Mouse (Mus musculus) midbrain, embryonic 11.5 days (tissue): ENCODE measurements at regions not wholly inside any gene's neighbourhood (a gene's known extent, or its start where the extent isn't known, plus 50 kb on each side); places are given as distances from the start of the nearest gene placed in this dataset.

Source experiments
- ATAC-seq: fragments of 200-750 bp; cut with Nextera tagmentation; 2 replicates; pipeline ENCODE4 v1.8.0; 2017; ENCODE audit warnings: moderate TSS enrichment, moderate library complexity; ENCODE audit not compliant: low FRiP score
- DNase-seq: peaks from one replicate; pipeline ENCODE4 v3.0.0; 2015; ENCODE audit warnings: low spot score; ENCODE audit errors: missing footprints
- H3K27ac ChIP-seq: fragments of 300-500 bp; sonication (generic); 2 replicates; pipeline ENCODE4 v1.5.1; 2014; ENCODE audit warnings: low read depth, low read length
- H3K27me3 ChIP-seq: fragments of 300-500 bp; sonication (generic); 2 replicates; pipeline ENCODE4 v1.6.1; 2014; ENCODE audit warnings: mild to moderate bottlenecking, low read length, moderate library complexity, mixed read lengths; ENCODE audit not compliant: control insufficient read depth, insufficient read depth
- H3K36me3 ChIP-seq: fragments of 300-500 bp; sonication (generic); 2 replicates; pipeline ENCODE4 v1.6.1; 2014; ENCODE audit warnings: mild to moderate bottlenecking, low read length, moderate library complexity, mixed read lengths; ENCODE audit not compliant: control insufficient read depth, insufficient read depth
- H3K4me1 ChIP-seq: fragments of 300-500 bp; sonication (generic); 2 replicates; pipeline ENCODE4 v1.6.1; 2014; ENCODE audit warnings: low read length; ENCODE audit not compliant: control insufficient read depth, insufficient read depth
- H3K4me2 ChIP-seq: fragments of 300-500 bp; sonication (generic); 2 replicates; pipeline ENCODE4 v1.6.1; 2014; ENCODE audit warnings: mild to moderate bottlenecking, moderate library complexity
- H3K4me3 ChIP-seq: fragments of 300-500 bp; sonication (generic); 2 replicates; pipeline ENCODE4 v1.5.1; 2014; ENCODE audit warnings: low read depth, low read length
- H3K9ac ChIP-seq: fragments of 300-500 bp; sonication (generic); 2 replicates; pipeline ENCODE4 v1.6.1; 2014; ENCODE audit warnings: low read length
- H3K9me3 ChIP-seq: fragments of 300-500 bp; sonication (generic); 2 replicates; pipeline ENCODE4 v1.6.1; 2016; ENCODE audit warnings: low read length; ENCODE audit not compliant: control insufficient read depth
- WGBS: fragments of 180-500 bp; shearing (Covaris S2); extraction: QIAGEN DNeasy Blood & Tissue Kit; methylation state at CpG from one replicate; pipeline ENCODE4 v1.1.7; 2014; 5-methylcytosine and 5-hydroxymethylcytosine counted together

GRCm38 (mm10) chr10:113161486-113161885 lies 232.7 kb upstream of the Atxn7l3b start:
- WGBS: 71% methylated on average over 3 of the region's 3 CpGs
- 0 out of 2 replicates have a peak, but pooled peaks have one; percentile 14 for ATAC-seq
- H3K4me3 ChIP-seq: no peak overlapping the region
- H3K27ac ChIP-seq: no peak overlapping the region
- no peak overlapping the region for H3K9ac ChIP-seq
- H3K9me3 ChIP-seq: no peaks in the 10 kb centered on the region
- no peaks in the 10 kb centered on the region for H3K36me3 ChIP-seq
- DNase-seq: no peak
- no peaks in the 10 kb centered on the region for H3K27me3 ChIP-seq
- no peaks in the 10 kb centered on the region for H3K4me1 ChIP-seq
- H3K4me2 ChIP-seq: no peak overlapping the region

GRCm38 (mm10) chr10:113160055-113160454 lies 231.3 kb upstream of the Atxn7l3b start:
- H3K36me3 ChIP-seq: no peaks in the 10 kb centered on the region
- no peak overlapping the region for H3K9ac ChIP-seq
- 65% methylated on average over 5 of the region's 5 CpGs for WGBS
- no peaks in the 10 kb centered on the region for H3K27me3 ChIP-seq
- H3K4me2 ChIP-seq: no peak overlapping the region
- no peaks in the 10 kb centered on the region for H3K9me3 ChIP-seq
- ATAC-seq: no peak
- H3K4me1 ChIP-seq: no peaks in the 10 kb centered on the region
- DNase-seq: no peak
- H3K27ac ChIP-seq: no peak overlapping the region
- H3K4me3 ChIP-seq: no peak overlapping the region

GRCm38 (mm10) chr10:113158988-113159387 lies 230.2 kb upstream of the Atxn7l3b start:
- 87% methylated on average over 6 of the region's 6 CpGs for WGBS
- DNase-seq (no peak), ATAC-seq (no peak)

GRCm38 (mm10) chr10:113141606-113142005 lies 212.8 kb upstream of the Atxn7l3b start:
- WGBS: 73% methylated on average over 2 of the region's 2 CpGs
- DNase-seq: no peak
- H3K4me3 ChIP-seq: no peak overlapping the region
- H3K36me3 ChIP-seq: no peaks in the 10 kb centered on the region
- no peak overlapping the region for H3K4me2 ChIP-seq
- no peaks in the 10 kb centered on the region; the same call in 1 of the 2 replicates for H3K9me3 ChIP-seq
- no peak for ATAC-seq
- no peak overlapping the region for H3K9ac ChIP-seq
- H3K4me1 ChIP-seq: no peaks in the 10 kb centered on the region
- no peaks in the 10 kb centered on the region for H3K27me3 ChIP-seq
- no peak overlapping the region for H3K27ac ChIP-seq

More at GRCm38 (mm10) chr10:113158988-113159387, 230.2 kb upstream of the Atxn7l3b start:
- Histone ChIP-seq H3K9ac (no peak overlapping the region), H3K27ac (no peak overlapping the region), H3K9me3 (no peaks in the 10 kb centered on the region), H3K4me1 (no peaks in the 10 kb centered on the region), H3K4me2 (no peak overlapping the region), H3K4me3 (no peak overlapping the region), H3K27me3 (no peaks in the 10 kb centered on the region), H3K36me3 (no peaks in the 10 kb centered on the region)

- Histone ChIP-seq H3K4me3 (no peak overlapping the region), H3K27ac (no peak overlapping the region), H3K9ac (no peak overlapping the region), H3K36me3 (no peaks in the 10 kb centered on the region), H3K9me3 (no peaks in the 10 kb centered on the region), H3K4me1 (no peaks in the 10 kb centered on the region), H3K27me3 (no peaks in the 10 kb centered on the region), H3K4me2 (no peak overlapping the region)
- DNase-seq (no peak), ATAC-seq (no peak)
- WGBS: 93% methylated on average over 1 of the region's 1 CpGs
Observed at GRCm38 (mm10) chr10:113114999-113115398, 186.2 kb upstream of the Atxn7l3b start.

- 64% methylated on average over 1 of the region's 1 CpGs for WGBS
- Histone ChIP-seq H3K9ac (no peak overlapping the region), H3K9me3 (no peaks in the 10 kb centered on the region), H3K4me1 (no peaks in the 10 kb centered on the region), H3K27me3 (no peaks in the 10 kb centered on the region), H3K4me2 (no peak overlapping the region), H3K27ac (no peak overlapping the region), H3K4me3 (no peak overlapping the region), H3K36me3 (no peaks in the 10 kb centered on the region)
- ATAC-seq: no peak
- DNase-seq: no peak
Observed at GRCm38 (mm10) chr10:113105771-113106430, 177.1 kb upstream of the Atxn7l3b start.

GRCm38 (mm10) chr10:113105301-113105700 lies 176.5 kb upstream of the Atxn7l3b start:
- no peaks in the 10 kb centered on the region for H3K36me3 ChIP-seq
- H3K27me3 ChIP-seq: no peaks in the 10 kb centered on the region
- no peak overlapping the region for H3K27ac ChIP-seq
- no peaks in the 10 kb centered on the region for H3K4me1 ChIP-seq
- no peaks in the 10 kb centered on the region for H3K9me3 ChIP-seq
- H3K9ac ChIP-seq: no peak overlapping the region
- 89% methylated on average over 2 of the region's 2 CpGs for WGBS
- no peak overlapping the region for H3K4me2 ChIP-seq
- DNase-seq: no peak
- ATAC-seq: no peak
- H3K4me3 ChIP-seq: no peak overlapping the region
